Mouse (Mus musculus) liver, postnatal 0 days (tissue): ENCODE results near the gene Abcd1. TPM values are rescaled to one million over a fixed set of nuclear protein-coding genes. Genes with fewer than 3 reads are reported as not detected.
A peak's percentile ranks its signal among the peaks of the same experiment; 100 is the strongest.

Experiments used
- ATAC-seq: fragments of 200-750 bp; cut with Nextera tagmentation; 2 replicates; pipeline ENCODE4 v1.8.0; 2017; ENCODE audit warnings: mild to moderate bottlenecking, moderate library complexity
- DNase-seq: peaks from one replicate; pipeline ENCODE4 v3.0.0-alpha.2; 2016
- H3K27ac ChIP-seq: fragments of 300-500 bp; sonication (generic); 2 replicates; pipeline ENCODE4 v1.5.1; 2014; ENCODE audit warnings: antibody characterized with exemption, moderate library complexity, mild to moderate bottlenecking, low read depth
- H3K27me3 ChIP-seq: fragments of 300-500 bp; sonication (generic); 2 replicates; pipeline ENCODE4 v1.6.1; 2014; ENCODE audit warnings: low read length, control low read depth, mixed read lengths; ENCODE audit not compliant: insufficient read depth
- H3K36me3 ChIP-seq: fragments of 300-500 bp; sonication (generic); replicated peaks from 2 replicates; pipeline ENCODE4 v1.6.1; 2014; ENCODE audit warnings: mild to moderate bottlenecking, control low read depth, low read length, moderate library complexity, mixed read lengths; ENCODE audit not compliant: insufficient read depth
- H3K4me1 ChIP-seq: fragments of 300-500 bp; sonication (generic); 2 replicates; pipeline ENCODE4 v1.6.1; 2014; ENCODE audit warnings: antibody characterized with exemption, mild to moderate bottlenecking, control low read depth; ENCODE audit not compliant: insufficient read depth
- H3K4me2 ChIP-seq: fragments of 300-500 bp; sonication (generic); 2 replicates; pipeline ENCODE4 v1.6.1; 2014; ENCODE audit warnings: low read depth, mild to moderate bottlenecking, low read length, moderate library complexity, mixed read lengths
- H3K4me3 ChIP-seq: fragments of 300-500 bp; sonication (generic); 2 replicates; pipeline ENCODE4 v1.5.1; 2014; ENCODE audit warnings: low read depth, low read length
- H3K9ac ChIP-seq: fragments of 300-500 bp; sonication (generic); replicated peaks from 2 replicates; pipeline ENCODE4 v1.6.1; 2014; ENCODE audit warnings: mild to moderate bottlenecking, moderate library complexity
- H3K9me3 ChIP-seq: fragments of 300-500 bp; sonication (generic); 2 replicates; pipeline ENCODE4 v1.6.1; 2016; ENCODE audit warnings: mild to moderate bottlenecking, control low read depth, low read length, mixed read lengths
- CTCF ChIP-seq: sonication (generic); IDR thresholded peaks from 2 replicates; pipeline ENCODE4 v1.5.1; 2016; ENCODE audit warnings: antibody characterized with exemption, low read depth
- EP300 ChIP-seq: IDR thresholded peaks from 2 replicates; pipeline ENCODE4 v1.6.1; 2016; ENCODE audit warnings: antibody characterized with exemption, low read depth, mild to moderate bottlenecking
- WGBS: fragments of 180-500 bp; shearing (Covaris S2); extraction: QIAGEN DNeasy Blood & Tissue Kit; methylation state at CpG from one replicate; pipeline ENCODE4 v1.1.7; 2014; ENCODE audit not compliant: insufficient replicate concordance; 5-methylcytosine and 5-hydroxymethylcytosine counted together
- polyA plus RNA-seq: library from polyadenylated mRNA; unstranded; fragments of >200 nt; fragmentation: Nextera tagmentation; extraction: Ambion mirVana; gene quantifications from 2 replicates; pipeline ENCODE4 v1.2.1, GENCODE M21; 2015

The Abcd1 gene
- 7.0 and 7.5 TPM in 2 replicates for polyA plus RNA-seq

- WGBS, result 18% methylated on average over 39 of the region's 45 CpGs
Measured at GRCm38 (mm10) chrX:73716109-73716661, at the start of gene Abcd1, which contains the start of gene Bcap31. Gene Abcd1 (plus strand): TSS chrX:73716597. Gene Bcap31 (minus strand): TSS chrX:73716175.

DNA sequence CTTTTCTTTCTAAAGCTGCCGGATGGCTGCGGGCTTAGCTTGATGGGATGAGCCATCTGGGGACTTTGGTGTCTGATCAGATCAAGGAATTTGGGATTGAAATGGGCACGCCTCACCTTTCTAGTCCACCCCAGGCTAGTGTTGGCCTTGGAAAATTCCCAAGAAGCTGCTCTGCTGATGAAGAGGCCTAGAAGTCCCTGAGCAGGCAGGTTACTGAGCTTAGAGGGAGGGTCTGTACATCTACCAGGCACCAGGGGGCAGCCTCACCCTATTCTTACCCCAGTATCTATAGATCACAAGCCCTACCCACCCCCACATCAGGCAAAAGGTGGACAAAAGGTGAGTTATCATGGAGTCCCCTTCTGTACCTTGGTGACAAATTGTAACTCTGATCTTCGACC, 44.4 kb upstream of the Abcd1 start:
- DNase-seq (peak; percentile 56), ATAC-seq (peak; percentile 66)
- no peaks in the 10 kb centered on the region for H3K9me3 ChIP-seq
- no peak overlapping the region for H3K9ac ChIP-seq
- H3K4me3 ChIP-seq, result no peak overlapping the region
- H3K4me1 ChIP-seq, result no peaks in the 10 kb centered on the region
- TF ChIP-seq EP300, result no peak
- TF ChIP-seq CTCF, result peak; percentile 62
- H3K27me3 ChIP-seq, result peaks cover 8% of the 10 kb centered on the region
- no peaks in the 10 kb centered on the region for H3K36me3 ChIP-seq
- 57% methylated on average over 4 of the region's 4 CpGs for WGBS
- 0 out of 2 replicates have a peak overlapping the region, but pooled peaks have one; percentile 76 for H3K4me2 ChIP-seq
- H3K27ac ChIP-seq, result no peak overlapping the region

More at GRCm38 (mm10) chrX:73716109-73716661, at the start of gene Abcd1, which contains the start of gene Bcap31:
- DNase-seq (peak; percentile 95), ATAC-seq (peak; percentile 87)
- H3K36me3 ChIP-seq, result peaks cover 4% of the 10 kb centered on the region
- TF ChIP-seq EP300 (0 out of 2 replicates have a peak, but pooled peaks have one; percentile 14), CTCF (peak; percentile 27; the same call in 1 of the 2 replicates)
- no peaks in the 10 kb centered on the region for H3K9me3 ChIP-seq
- H3K4me1 ChIP-seq, result peaks cover 20% of the 10 kb centered on the region
- H3K4me3 ChIP-seq, result peak within 1 kb of the TSS; percentile 54
- peak within 1 kb of the TSS; percentile 68 for H3K4me2 ChIP-seq
- peak within 1 kb of the TSS; percentile 81 for H3K27ac ChIP-seq
- peak within 1 kb of the TSS; percentile 69 for H3K9ac ChIP-seq
- H3K27me3 ChIP-seq, result no peaks in the 10 kb centered on the region

DNA sequence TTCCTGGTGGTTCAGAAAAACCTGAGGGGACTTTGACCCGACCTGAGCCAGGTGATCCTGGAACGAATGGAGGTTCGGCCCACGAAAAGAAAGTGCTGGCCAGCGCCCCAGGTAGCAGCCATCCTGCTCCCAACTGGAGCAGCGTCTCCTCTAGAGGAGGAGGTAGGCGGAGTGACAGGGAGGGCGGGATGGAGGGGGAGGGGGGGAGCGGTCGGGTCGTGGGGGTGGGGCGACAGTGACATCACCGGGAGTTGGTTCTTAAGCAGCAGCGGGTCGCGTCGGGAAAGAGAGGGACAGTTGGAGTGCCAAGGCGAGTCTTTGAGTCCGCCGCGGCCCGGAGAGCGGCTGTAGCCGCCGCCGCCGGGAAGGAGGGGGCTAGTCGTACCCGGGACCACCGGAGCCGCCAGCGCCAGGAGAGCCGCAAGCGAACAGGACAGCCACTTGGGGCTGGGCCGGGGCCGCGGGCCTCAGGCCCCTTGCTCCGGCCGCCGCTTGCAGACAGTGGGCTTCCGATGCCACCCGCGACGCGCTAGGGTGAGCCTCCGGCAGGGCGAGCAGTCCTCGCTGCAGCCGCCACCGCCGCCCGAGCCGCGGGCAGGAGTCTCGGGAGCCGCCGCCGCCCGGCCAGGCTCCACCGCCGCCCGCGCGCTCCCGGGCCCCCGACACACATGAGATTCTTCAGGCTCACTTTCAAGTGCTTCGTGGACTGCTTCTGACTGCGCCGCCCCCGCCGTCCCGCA, 43.3 kb upstream of the Abcd1 start, which contains the start of gene Slc6a8:
TSS of gene Slc6a8 (plus strand) at position 272 of the 740 bp plus-strand sequence.
- Histone ChIP-seq H3K4me3 (peak within 1 kb of the TSS; percentile 55), H3K9me3 (no peaks in the 10 kb centered on the region), H3K36me3 (no peaks in the 10 kb centered on the region), H3K27ac (no peak within 1 kb of the TSS), H3K4me2 (peak within 1 kb of the TSS; percentile 76), H3K9ac (peak within 1 kb of the TSS; percentile 41), H3K4me1 (no peaks in the 10 kb centered on the region), H3K27me3 (peaks cover 8% of the 10 kb centered on the region)
- ATAC-seq, result peak; percentile 66
- WGBS, result 15% methylated on average over 34 of the region's 72 CpGs
- DNase-seq, result peak; percentile 60
- TF ChIP-seq CTCF, result no peak
- TF ChIP-seq EP300, result no peak

GRCm38 (mm10) chrX:73673619-73673967, 42.8 kb upstream of the Abcd1 start:
- H3K4me1 ChIP-seq, result no peaks in the 10 kb centered on the region
- 35% methylated on average over 14 of the region's 42 CpGs for WGBS
- H3K9me3 ChIP-seq, result no peaks in the 10 kb centered on the region
- peak overlapping the region; percentile 41; the same call in 1 of the 2 replicates for H3K9ac ChIP-seq
- DNase-seq (no peak), ATAC-seq (no peak)
- peak overlapping the region; percentile 55 for H3K4me3 ChIP-seq
- TF ChIP-seq EP300 (no peak), CTCF (no peak)
- H3K36me3 ChIP-seq, result no peaks in the 10 kb centered on the region
- H3K27ac ChIP-seq, result no peak overlapping the region
- H3K27me3 ChIP-seq, result peaks cover 8% of the 10 kb centered on the region
- H3K4me2 ChIP-seq, result peak overlapping the region; percentile 76

DNA sequence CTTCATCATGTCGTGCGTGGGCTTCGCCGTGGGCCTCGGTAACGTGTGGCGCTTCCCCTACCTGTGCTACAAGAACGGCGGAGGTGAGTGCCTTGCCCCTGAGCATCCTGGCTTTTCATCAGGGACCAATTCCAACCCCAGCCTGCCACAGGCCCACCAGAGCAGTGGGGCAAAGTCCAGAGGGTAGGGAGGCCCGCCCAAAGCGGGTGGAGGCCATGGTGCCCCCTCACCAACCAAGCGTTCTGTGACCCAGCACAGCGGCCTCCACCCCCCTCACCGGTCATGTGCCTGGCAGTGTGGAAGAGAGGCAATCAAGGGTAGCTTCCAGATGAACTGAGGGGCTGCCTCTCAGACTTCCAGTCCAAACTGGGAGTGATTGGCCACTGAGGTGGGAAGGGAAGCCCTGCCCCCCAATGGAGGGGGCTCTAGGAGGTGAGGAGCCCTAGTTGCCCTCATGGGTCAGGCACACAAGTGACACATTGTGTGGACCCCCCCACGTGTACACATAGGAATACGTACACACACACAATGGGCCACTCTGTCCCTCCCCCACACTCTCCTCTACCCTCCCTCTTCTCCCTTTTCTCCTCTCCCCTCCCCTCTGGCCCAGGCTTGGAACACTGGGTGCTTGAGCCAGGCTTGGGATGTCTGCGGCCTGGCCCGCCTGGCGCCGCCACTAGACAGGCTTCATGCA, 42.3 kb upstream of the Abcd1 start:
- 48% methylated on average over 16 of the region's 20 CpGs for WGBS

More for the DNA sequence above, 42.3 kb upstream of the Abcd1 start:
- DNase-seq, result no peak
- H3K4me2 ChIP-seq, result peak overlapping the region; percentile 76
- ATAC-seq, result peak; percentile 31; the same call in 1 of the 2 replicates
- peaks cover 8% of the 10 kb centered on the region for H3K27me3 ChIP-seq
- peak overlapping the region; percentile 55 for H3K4me3 ChIP-seq
- TF ChIP-seq CTCF (no peak), EP300 (no peak)
- peak overlapping the region; percentile 41; the same call in 1 of the 2 replicates for H3K9ac ChIP-seq
- no peak overlapping the region for H3K27ac ChIP-seq
- H3K4me1 ChIP-seq, result no peaks in the 10 kb centered on the region
- H3K36me3 ChIP-seq, result no peaks in the 10 kb centered on the region
- no peaks in the 10 kb centered on the region for H3K9me3 ChIP-seq
